Comparison of ENCODE assay signal across 14 mouse cellular contexts in the genomic region with DNA sequence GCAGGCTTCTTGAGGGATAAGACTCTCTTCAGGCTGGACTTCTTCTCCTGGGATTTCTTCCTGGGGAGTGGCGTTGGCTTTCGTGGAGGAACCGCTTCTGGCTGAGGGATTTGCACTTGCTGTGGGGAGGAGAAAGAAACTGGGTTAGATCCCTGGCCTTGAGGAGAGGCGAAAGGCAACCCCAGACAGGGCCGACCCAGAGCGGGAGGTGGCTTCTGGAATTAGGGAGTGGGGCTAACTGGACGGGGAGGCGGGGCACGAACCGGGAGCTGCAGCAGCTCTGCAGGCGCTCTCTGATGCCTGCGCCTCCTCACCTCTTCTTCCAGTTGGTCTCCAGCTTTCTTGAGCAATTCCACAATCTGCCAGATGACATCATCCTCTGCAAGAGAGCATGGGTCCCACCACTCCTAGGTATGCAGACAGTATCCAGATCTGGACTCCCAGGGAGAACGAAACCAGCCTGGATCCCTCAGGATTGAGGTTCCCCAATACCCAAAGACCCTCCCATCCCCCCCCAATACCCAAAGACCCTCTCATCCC. TPM values are rescaled to one million over a fixed set of nuclear protein-coding genes. Genes with fewer than 3 reads are reported as not detected.
DNase-seq lines count a peak whose midpoint lies in the region; ATAC-seq and TF ChIP-seq lines count a peak whose summit lies in the region.
"Had no signal": no experiment of that assay in that cellular context is flagged by ENCODE, and none has a peak within 500 bp of the region (broad histone marks: within the 10 kb centered on the region; RNA-seq: fewer than 3 reads in every experiment).

No protein-coding gene starts in this region.

- no peak for DNase-seq in hindbrain, embryonic 10.5 days (ENCODE audit: low spot score)
- DNase-seq in hindbrain, embryonic 11.5 days (ENCODE audit: low spot score), result no peak
- peak; percentile 27 for DNase-seq in midbrain, embryonic 14.5 days
- no peak for DNase-seq in kidney, adult 9 months
- no peak for DNase-seq in right cerebral cortex, postnatal 36 days (ENCODE audit: low spot score in 2 of 2)
- DNase-seq: adrenal gland, adult 8-10 months had no signal

- H3K9me3 ChIP-seq in hindbrain, embryonic 10.5 days, result no peaks in the 10 kb centered on the region
- no peaks in the 10 kb centered on the region for H3K9me3 ChIP-seq in hindbrain, embryonic 11.5 days (ENCODE audit: control insufficient read depth, low read length)
- no peaks in the 10 kb centered on the region for H3K9me3 ChIP-seq in ES-Bruce4 (replicated peaks; ENCODE audit: control insufficient read depth, insufficient read depth, low read length, poor library complexity, severe bottlenecking)
- no peaks in the 10 kb centered on the region for H3K9me3 ChIP-seq in forebrain, embryonic 16.5 days (ENCODE audit: control insufficient read depth, low read length)
- no peaks in the 10 kb centered on the region for H3K9me3 ChIP-seq in midbrain, embryonic 14.5 days (ENCODE audit: control insufficient read depth, low read length)
- H3K9me3 ChIP-seq in intestine, embryonic 15.5 days, result no peaks in the 10 kb centered on the region
- H3K9me3 ChIP-seq: heart, embryonic 15.5 days had no signal

- TF ChIP-seq POLR2A in ES-Bruce4 (IDR thresholded peaks at IDR 0.05; ENCODE audit: insufficient read depth, low read length), result no peak

- 66% methylated on average over 13 of the region's 13 CpGs for WGBS in hindbrain, embryonic 10.5 days
- WGBS in hindbrain, embryonic 11.5 days, result 72% methylated on average over 13 of the region's 13 CpGs
- 66% methylated on average over 13 of the region's 13 CpGs for WGBS in forebrain, embryonic 16.5 days
- 52% methylated on average over 13 of the region's 13 CpGs for WGBS in midbrain, embryonic 14.5 days
- 70% methylated on average over 13 of the region's 13 CpGs for WGBS in intestine, embryonic 15.5 days

- no peak overlapping the region for H3K9ac ChIP-seq in hindbrain, embryonic 11.5 days (ENCODE audit: low read depth, low read length)
- peak overlapping the region; percentile 44 for H3K9ac ChIP-seq in ES-Bruce4 (ENCODE audit: low read depth, poor library complexity, severe bottlenecking)
- 0 out of 2 replicates have a peak overlapping the region, but pooled peaks have one; percentile 10 for H3K9ac ChIP-seq in forebrain, embryonic 16.5 days (replicated peaks; ENCODE audit: low read depth, low read length)
- H3K9ac ChIP-seq in midbrain, embryonic 14.5 days (replicated peaks; ENCODE audit: low read length), result peak overlapping the region; percentile 6; the same call in 1 of the 2 replicates
- no peak overlapping the region for H3K9ac ChIP-seq in intestine, embryonic 15.5 days
- H3K9ac ChIP-seq: liver, postnatal 0 days had no signal

- H3K36me3 ChIP-seq in hindbrain, embryonic 10.5 days, result no peaks in the 10 kb centered on the region
- H3K36me3 ChIP-seq in hindbrain, embryonic 11.5 days (ENCODE audit: control insufficient read depth, insufficient read depth, low read length), result no peaks in the 10 kb centered on the region
- no peaks in the 10 kb centered on the region for H3K36me3 ChIP-seq in ES-Bruce4 (ENCODE audit: control insufficient read depth, insufficient read depth, low read length, poor library complexity, severe bottlenecking)
- no peaks in the 10 kb centered on the region for H3K36me3 ChIP-seq in forebrain, embryonic 16.5 days (ENCODE audit: control insufficient read depth, insufficient read depth)
- H3K36me3 ChIP-seq in midbrain, embryonic 14.5 days (ENCODE audit: control insufficient read depth, insufficient read depth, low read length), result no peaks in the 10 kb centered on the region
- no peaks in the 10 kb centered on the region for H3K36me3 ChIP-seq in intestine, embryonic 15.5 days
- H3K36me3 ChIP-seq: heart, embryonic 15.5 days had no signal

- H3K4me1 ChIP-seq in hindbrain, embryonic 10.5 days (replicated peaks), result peaks cover 21% of the 10 kb centered on the region
- H3K4me1 ChIP-seq in hindbrain, embryonic 11.5 days (replicated peaks; ENCODE audit: control insufficient read depth, insufficient read depth, low read length), result 0 out of 2 replicates have a peak, but pooled peaks cover 5% of the 10 kb centered on the region
- no peaks in the 10 kb centered on the region for H3K4me1 ChIP-seq in ES-Bruce4 (ENCODE audit: control insufficient read depth, insufficient read depth, low read length)
- peaks cover 20% of the 10 kb centered on the region for H3K4me1 ChIP-seq in forebrain, embryonic 16.5 days (replicated peaks; ENCODE audit: control insufficient read depth, insufficient read depth, low read length)
- H3K4me1 ChIP-seq in midbrain, embryonic 14.5 days (ENCODE audit: control insufficient read depth, insufficient read depth, low read length), result peaks cover 16% of the 10 kb centered on the region
- H3K4me1 ChIP-seq in intestine, embryonic 15.5 days (replicated peaks), result peaks cover 18% of the 10 kb centered on the region

- no peak for TF ChIP-seq EP300 in ES-Bruce4 (IDR thresholded peaks at IDR 0.05; ENCODE audit: insufficient read depth, low read depth, low read length)

- H3K27me3 ChIP-seq in hindbrain, embryonic 10.5 days (ENCODE audit: insufficient read depth, poor library complexity, severe bottlenecking), result peaks cover 37% of the 10 kb centered on the region
- peaks cover 10% of the 10 kb centered on the region; the same call in 1 of the 2 replicates for H3K27me3 ChIP-seq in hindbrain, embryonic 11.5 days (ENCODE audit: control insufficient read depth, insufficient read depth, low read length)
- H3K27me3 ChIP-seq in ES-Bruce4 (ENCODE audit: control insufficient read depth, insufficient read depth, low read length, poor library complexity, severe bottlenecking), result no peaks in the 10 kb centered on the region
- 0 out of 2 replicates have a peak, but pooled peaks cover 4% of the 10 kb centered on the region for H3K27me3 ChIP-seq in forebrain, embryonic 16.5 days (replicated peaks; ENCODE audit: control insufficient read depth, insufficient read depth, low read length)
- peaks cover 8% of the 10 kb centered on the region; the same call in 1 of the 2 replicates for H3K27me3 ChIP-seq in midbrain, embryonic 14.5 days (ENCODE audit: control insufficient read depth, insufficient read depth, low read length)
- H3K27me3 ChIP-seq in intestine, embryonic 15.5 days (replicated peaks), result 0 out of 2 replicates have a peak, but pooled peaks cover 4% of the 10 kb centered on the region

- H3K4me3 ChIP-seq in hindbrain, embryonic 10.5 days, result no peak overlapping the region
- no peak overlapping the region for H3K4me3 ChIP-seq in hindbrain, embryonic 11.5 days (ENCODE audit: low read depth, low read length)
- peak overlapping the region; percentile 2; the same call in 1 of the 2 replicates for H3K4me3 ChIP-seq in ES-Bruce4 (ENCODE audit: low read depth, low read length)
- no peak overlapping the region for H3K4me3 ChIP-seq in forebrain, embryonic 16.5 days (replicated peaks; ENCODE audit: low read length)
- H3K4me3 ChIP-seq in midbrain, embryonic 14.5 days (replicated peaks; ENCODE audit: low read depth, low read length), result no peak overlapping the region
- H3K4me3 ChIP-seq in intestine, embryonic 15.5 days (replicated peaks), result no peak overlapping the region
- H3K4me3 ChIP-seq: heart, embryonic 15.5 days; megakaryocyte, embryonic 14.5 days had no signal

- no peak overlapping the region for H3K4me2 ChIP-seq in hindbrain, embryonic 11.5 days (replicated peaks; ENCODE audit: low read depth, low read length)
- no peak overlapping the region for H3K4me2 ChIP-seq in forebrain, embryonic 16.5 days (ENCODE audit: low read length)
- H3K4me2 ChIP-seq in midbrain, embryonic 14.5 days (ENCODE audit: low read length), result peak overlapping the region; percentile 28
- no peak overlapping the region for H3K4me2 ChIP-seq in intestine, embryonic 15.5 days (replicated peaks)
- H3K4me2 ChIP-seq: heart, embryonic 15.5 days had no signal

- no peak for ATAC-seq in hindbrain, embryonic 11.5 days (ENCODE audit: low FRiP score)
- 0 out of 2 replicates have a peak, but pooled peaks have one; percentile 10 for ATAC-seq in forebrain, embryonic 16.5 days
- ATAC-seq in midbrain, embryonic 14.5 days (ENCODE audit: low FRiP score, low TSS enrichment), result no peak
- ATAC-seq in intestine, embryonic 15.5 days, result no peak
- ATAC-seq: liver, postnatal 0 days had no signal

- H3K27ac ChIP-seq in hindbrain, embryonic 10.5 days, result peak overlapping the region; percentile 5; the same call in 1 of the 2 replicates
- H3K27ac ChIP-seq in hindbrain, embryonic 11.5 days (ENCODE audit: low read depth, low read length), result no peak overlapping the region
- no peak overlapping the region for H3K27ac ChIP-seq in ES-Bruce4 (ENCODE audit: insufficient read depth, low read length)
- peak overlapping the region; percentile 73 for H3K27ac ChIP-seq in forebrain, embryonic 16.5 days (ENCODE audit: low read length)
- peak overlapping the region; percentile 86 for H3K27ac ChIP-seq in midbrain, embryonic 14.5 days (replicated peaks; ENCODE audit: low read depth, low read length)
- H3K27ac ChIP-seq in intestine, embryonic 15.5 days, result no peak overlapping the region
- H3K27ac ChIP-seq: heart, embryonic 15.5 days had no signal

- TF ChIP-seq CTCF in ES-Bruce4 (IDR thresholded peaks at IDR 0.05; ENCODE audit: low read depth, low read length), result no peak

RNA-seq across cellular contexts. Expression of gene 4930539E08Rik, which starts 9.7 kb away (rescaled TPM):
- polyA plus RNA-seq in hindbrain, embryonic 10.5 days (2016; fragmentation: Nextera tagmentation; extraction: Ambion mirVana), result 0.07 and 0.31 TPM in 2 replicates
- 0.03 TPM in 1 of 2 replicates, not detected in the other for polyA plus RNA-seq in hindbrain, embryonic 11.5 days (2014; fragmentation: Nextera tagmentation; extraction: Ambion mirVana)
- 1.5 and 3.0 TPM in 2 replicates for polyA plus RNA-seq in ES-Bruce4 (2011; ENCODE audit: insufficient read depth, insufficient read length, low read depth, missing spikeins)
- polyA plus RNA-seq in forebrain, embryonic 16.5 days (2015; fragmentation: Nextera tagmentation; extraction: Ambion mirVana), result 0.53 and 1.8 TPM in 2 replicates
- polyA plus RNA-seq in midbrain, embryonic 14.5 days (2014; fragmentation: Nextera tagmentation; extraction: Ambion mirVana), result 1.0 and 1.2 TPM in 2 replicates
- 4.4 and 4.8 TPM in 2 replicates for polyA plus RNA-seq in intestine, embryonic 15.5 days (2015; fragmentation: Nextera tagmentation; extraction: Ambion mirVana)

RNA-seq across cellular contexts. Expression of gene Pxt1, which starts 38.2 kb away (rescaled TPM):
- polyA plus RNA-seq in hindbrain, embryonic 10.5 days (2016; fragmentation: Nextera tagmentation; extraction: Ambion mirVana), result 0.16 and 0.26 TPM in 2 replicates
- polyA plus RNA-seq in hindbrain, embryonic 11.5 days (2014; fragmentation: Nextera tagmentation; extraction: Ambion mirVana), result 0.34 TPM in 1 of 2 replicates, not detected in the other
- polyA plus RNA-seq in ES-Bruce4 (2011; ENCODE audit: insufficient read depth, insufficient read length, low read depth, missing spikeins), result 0.67 and 2.4 TPM in 2 replicates
- not detected in 2 replicates for polyA plus RNA-seq in forebrain, embryonic 16.5 days (2015; fragmentation: Nextera tagmentation; extraction: Ambion mirVana)
- not detected in 2 replicates for polyA plus RNA-seq in midbrain, embryonic 14.5 days (2014; fragmentation: Nextera tagmentation; extraction: Ambion mirVana)
- polyA plus RNA-seq in intestine, embryonic 15.5 days (2015; fragmentation: Nextera tagmentation; extraction: Ambion mirVana), result not detected in 2 replicates
- polyA plus RNA-seq: heart, embryonic 15.5 days; small intestine, adult 2 months had no signal

RNA-seq across cellular contexts. Expression of gene Kctd20, which starts 46.3 kb away (rescaled TPM):
- polyA plus RNA-seq in hindbrain, embryonic 10.5 days (2016; fragmentation: Nextera tagmentation; extraction: Ambion mirVana), result 103 and 111 TPM in 2 replicates
- 81.7 and 94.8 TPM in 2 replicates for polyA plus RNA-seq in hindbrain, embryonic 11.5 days (2014; fragmentation: Nextera tagmentation; extraction: Ambion mirVana)
- polyA plus RNA-seq in ES-Bruce4 (2011; ENCODE audit: insufficient read depth, insufficient read length, low read depth, missing spikeins), result 75.3 and 77.9 TPM in 2 replicates
- polyA plus RNA-seq in forebrain, embryonic 16.5 days (2015; fragmentation: Nextera tagmentation; extraction: Ambion mirVana), result 123 and 135 TPM in 2 replicates
- 61.1 and 93.6 TPM in 2 replicates for polyA plus RNA-seq in midbrain, embryonic 14.5 days (2014; fragmentation: Nextera tagmentation; extraction: Ambion mirVana)
- polyA plus RNA-seq in intestine, embryonic 15.5 days (2015; fragmentation: Nextera tagmentation; extraction: Ambion mirVana), result 64.9 and 68.9 TPM in 2 replicates

RNA-seq across cellular contexts. Expression of gene Pnpla1, which starts 47.2 kb away (rescaled TPM):
- polyA plus RNA-seq in hindbrain, embryonic 10.5 days (2016; fragmentation: Nextera tagmentation; extraction: Ambion mirVana), result not detected in 2 replicates
- polyA plus RNA-seq in hindbrain, embryonic 11.5 days (2014; fragmentation: Nextera tagmentation; extraction: Ambion mirVana), result not detected in 2 replicates
- polyA plus RNA-seq in ES-Bruce4 (2011; ENCODE audit: insufficient read depth, insufficient read length, low read depth, missing spikeins), result 0.15 TPM in 1 of 2 replicates, not detected in the other
- not detected in 2 replicates for polyA plus RNA-seq in forebrain, embryonic 16.5 days (2015; fragmentation: Nextera tagmentation; extraction: Ambion mirVana)
- 0.04 TPM in 1 of 2 replicates, not detected in the other for polyA plus RNA-seq in midbrain, embryonic 14.5 days (2014; fragmentation: Nextera tagmentation; extraction: Ambion mirVana)
- polyA plus RNA-seq in intestine, embryonic 15.5 days (2015; fragmentation: Nextera tagmentation; extraction: Ambion mirVana), result 0.95 and 1.2 TPM in 2 replicates
- polyA plus RNA-seq: heart, embryonic 15.5 days; kidney, adult 2 months had no signal

Comparison
In these comparisons a context has a peak if more than half of its experiments do, and no peak if none do; other contexts are left out.
1. H3K27ac ChIP-seq: peak in hindbrain, embryonic 10.5 days (single experiment), forebrain, embryonic 16.5 days (single experiment) and midbrain, embryonic 14.5 days (single experiment); none in hindbrain, embryonic 11.5 days (single experiment), ES-Bruce4 (single experiment) and intestine, embryonic 15.5 days (single experiment).
2. H3K9ac ChIP-seq: peak in ES-Bruce4 (single experiment), forebrain, embryonic 16.5 days (single experiment) and midbrain, embryonic 14.5 days (single experiment); none in hindbrain, embryonic 11.5 days (single experiment) and intestine, embryonic 15.5 days (single experiment).